Mouse (Mus musculus): ENCODE results near the gene Susd6. TPM values are rescaled to one million over a fixed set of nuclear protein-coding genes. Genes with fewer than 3 reads are reported as not detected.

The Susd6 gene
- total RNA-seq, 2 experiments from 2014 or later: 53.9 to 59.4 TPM

GRCm38 (mm10) chr12:80878653-80879052 is 88.3 kb downstream of the Susd6 start:
- DNase-seq: no peak

GRCm38 (mm10) chr12:80879267-80879666 is 89.0 kb downstream of the Susd6 start:
- DNase-seq: no peak

- no peak for DNase-seq
Observed at GRCm38 (mm10) chr12:80881121-80881520, 90.8 kb downstream of the Susd6 start.

DNA sequence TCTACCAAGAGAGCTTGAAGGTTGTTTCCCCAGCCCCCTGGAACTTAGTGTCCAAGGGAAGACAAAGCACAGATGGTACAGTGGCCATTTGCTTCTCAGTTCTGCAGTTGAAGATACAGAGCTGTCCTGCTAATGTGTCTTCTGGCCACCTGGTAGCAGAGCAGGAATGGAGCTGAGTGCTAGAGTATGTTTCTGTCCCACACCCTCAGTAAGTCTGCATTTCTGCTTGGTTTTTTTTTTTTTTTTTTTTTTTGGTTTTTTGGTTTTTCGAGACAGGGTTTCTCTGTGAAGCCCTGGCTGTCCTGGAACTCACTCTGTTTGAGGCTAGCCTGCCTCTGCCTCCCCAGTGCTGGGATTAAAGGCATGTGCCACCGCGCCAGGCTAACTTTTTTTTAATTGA is 93.0 kb downstream of the Susd6 start:
- no peak for DNase-seq

GRCm38 (mm10) chr12:80883881-80884280 is 93.6 kb downstream of the Susd6 start:
- DNase-seq: no peak

GRCm38 (mm10) chr12:80885301-80886288 is 95.3 kb downstream of the Susd6 start:
- peak; percentile 43 to 53 for DNase-seq

- DNase-seq: no peak
Observed at GRCm38 (mm10) chr12:80887036-80887435, 96.7 kb downstream of the Susd6 start.

- no peak for DNase-seq
Observed at GRCm38 (mm10) chr12:80889331-80889730, 99.0 kb downstream of the Susd6 start.

DNA sequence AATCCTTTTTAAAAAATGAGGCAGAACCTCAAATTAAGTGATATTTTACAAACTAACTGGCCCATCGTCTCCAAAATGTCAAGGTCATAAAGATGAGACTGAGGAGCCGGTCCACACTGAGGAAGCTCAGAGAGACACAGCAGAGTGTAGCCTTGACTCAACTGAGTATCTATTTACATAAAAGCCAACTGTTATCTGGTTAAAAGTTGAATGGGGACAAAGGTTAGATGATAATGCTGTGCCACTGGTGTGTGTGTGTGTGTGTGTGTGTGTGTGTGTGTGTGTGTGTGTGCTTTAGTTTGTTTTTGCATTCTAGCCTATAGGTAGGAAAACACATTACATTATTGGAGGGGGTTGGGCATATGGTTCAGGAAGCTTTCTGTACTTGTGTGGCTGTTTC is 100.8 kb downstream of the Susd6 start:
- no peak for DNase-seq

GRCm38 (mm10) chr12:80893720-80894494 is 103.6 kb downstream of the Susd6 start:
- no peak for DNase-seq

DNA sequence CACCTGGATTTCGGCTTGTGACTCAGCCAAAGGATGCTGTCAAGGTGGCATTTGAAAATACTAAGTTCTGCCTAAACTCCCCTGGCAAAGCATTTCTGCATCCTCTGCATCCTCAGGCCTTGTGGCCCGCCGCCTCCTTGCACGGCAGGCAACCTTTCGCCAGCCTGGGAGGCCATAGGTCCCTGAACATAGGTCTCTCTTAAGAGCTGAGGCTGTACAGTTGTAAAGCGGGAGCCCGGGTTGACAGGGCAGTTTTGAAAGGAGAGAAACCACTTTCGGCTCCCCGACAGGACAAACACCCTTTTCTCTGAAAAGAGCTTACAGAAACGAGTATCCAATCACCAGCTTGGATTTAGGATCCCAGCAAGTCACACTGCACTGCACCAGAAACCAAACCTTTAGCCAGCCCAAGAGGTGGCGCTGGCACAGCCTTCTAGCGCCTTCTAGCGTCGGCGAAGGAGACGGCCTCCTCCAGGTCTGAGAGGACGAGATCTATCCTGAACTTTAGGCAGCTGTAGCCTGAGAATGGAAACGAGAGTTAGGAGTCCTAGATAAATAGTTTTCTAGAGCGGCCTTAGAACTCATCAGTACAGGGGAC is 104.8 kb downstream of the Susd6 start:
- peak; percentile 80 to 85 for DNase-seq

DNA sequence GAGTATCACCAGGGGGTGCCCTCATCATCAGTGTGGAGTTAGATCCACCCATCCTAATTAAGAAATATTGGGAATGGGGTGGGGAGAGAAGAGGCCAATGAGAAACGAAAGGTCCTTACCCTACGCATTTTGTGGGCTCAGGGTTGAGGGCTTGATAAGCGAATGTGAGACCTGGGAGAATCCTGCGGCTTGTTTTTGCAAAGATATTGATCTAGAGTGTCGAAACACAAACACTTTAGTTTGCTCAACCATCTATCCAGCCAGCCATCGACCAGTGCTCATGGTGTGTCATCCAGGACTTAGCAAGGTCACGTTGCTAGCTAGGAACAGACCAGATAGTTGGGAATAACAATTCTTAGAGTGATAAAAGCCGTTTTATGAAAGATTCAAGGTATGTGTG is 119.3 kb downstream of the Susd6 start:
- no peak for DNase-seq

DNA sequence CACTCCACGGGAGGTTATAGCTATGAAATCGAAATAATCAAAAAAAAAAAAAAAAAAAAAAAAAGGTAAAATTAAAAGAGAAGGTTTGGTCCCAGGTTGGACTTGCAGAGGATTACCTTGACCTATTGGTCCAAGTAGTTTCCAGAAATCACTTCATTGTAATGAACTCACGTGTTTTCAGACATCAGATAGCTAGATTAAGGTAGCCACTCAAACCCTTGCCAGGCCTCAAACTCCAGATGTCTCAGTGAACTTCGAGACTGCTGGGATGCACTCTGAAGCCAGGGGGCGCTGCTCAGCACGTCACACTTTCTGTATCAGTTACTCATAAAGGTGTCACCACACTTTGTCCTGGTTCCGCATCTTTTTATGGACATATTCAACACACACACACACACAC is 127.5 kb downstream of the Susd6 start:
- DNase-seq: peak; percentile 53 to 70

GRCm38 (mm10) chr12:80921301-80921700 is 131.0 kb downstream of the Susd6 start:
- no peak for DNase-seq

DNA sequence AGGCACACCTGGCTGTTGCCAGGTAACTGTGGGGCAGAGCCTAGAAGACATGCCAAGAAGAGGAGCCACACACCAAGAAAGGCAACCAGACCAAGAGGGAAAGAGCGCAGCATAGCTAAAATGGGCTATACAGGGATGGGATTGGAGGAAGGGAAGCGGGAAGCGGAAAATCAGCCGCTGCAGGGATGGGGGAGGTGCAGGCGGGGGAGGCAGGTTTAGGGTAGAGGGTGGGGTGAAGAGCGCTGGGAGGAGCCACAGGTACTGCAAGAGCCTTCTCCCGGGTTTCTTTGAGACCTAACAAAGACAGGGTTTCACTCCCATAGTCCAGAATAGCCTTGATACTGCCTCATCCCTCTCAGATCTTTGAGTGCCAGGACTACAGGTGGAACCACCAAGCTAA is 132.6 kb downstream of the Susd6 start:
- no peak for DNase-seq

GRCm38 (mm10) chr12:80923602-80924001 is 133.3 kb downstream of the Susd6 start:
- no peak for DNase-seq

- DNase-seq: no peak
Observed at GRCm38 (mm10) chr12:80924205-80924604, 133.9 kb downstream of the Susd6 start.

- DNase-seq: peak in 1 of 2 experiments; percentile 49
Observed at GRCm38 (mm10) chr12:80925919-80926318, 135.6 kb downstream of the Susd6 start.

DNA sequence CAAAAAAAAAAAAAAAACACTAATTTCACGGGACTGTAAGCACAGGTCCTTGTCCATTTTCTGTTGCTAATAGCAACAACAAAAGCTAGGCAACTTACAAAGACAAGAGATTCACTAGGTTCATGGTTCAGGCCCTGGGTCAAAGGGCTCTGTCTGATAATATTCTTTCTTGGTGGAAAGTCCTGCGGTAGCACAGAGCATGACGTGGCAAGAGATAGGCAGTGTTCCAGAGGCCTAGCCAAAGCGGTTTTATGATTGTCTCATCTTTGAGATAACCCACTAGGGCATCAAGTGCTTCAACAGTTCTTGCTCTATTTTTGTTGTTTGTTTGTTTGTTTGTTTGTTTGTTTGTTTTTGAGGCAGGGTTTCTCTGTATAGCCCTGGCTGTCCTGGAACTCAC is 136.2 kb downstream of the Susd6 start:
- DNase-seq: no peak

DNA sequence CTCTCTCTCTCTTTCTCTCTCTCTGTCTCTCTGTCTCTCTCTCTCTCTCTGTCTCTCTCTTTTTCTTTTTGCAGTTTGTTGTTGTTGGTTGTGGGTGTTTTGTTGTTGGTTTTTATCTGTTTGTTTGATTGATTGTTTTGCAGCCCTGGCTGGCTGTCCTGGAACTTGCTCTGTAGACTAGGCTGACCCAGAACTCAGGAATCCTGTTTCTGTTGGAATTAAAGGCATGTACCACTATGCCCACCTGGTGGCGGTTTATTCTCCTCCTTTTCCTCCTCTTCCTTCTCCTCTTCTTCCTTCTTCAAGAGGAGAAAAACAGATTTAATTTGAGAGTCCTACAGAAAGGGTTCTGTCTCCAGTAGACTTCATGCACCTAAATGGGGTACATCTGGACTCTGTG is 137.2 kb downstream of the Susd6 start:
- no peak for DNase-seq

DNA sequence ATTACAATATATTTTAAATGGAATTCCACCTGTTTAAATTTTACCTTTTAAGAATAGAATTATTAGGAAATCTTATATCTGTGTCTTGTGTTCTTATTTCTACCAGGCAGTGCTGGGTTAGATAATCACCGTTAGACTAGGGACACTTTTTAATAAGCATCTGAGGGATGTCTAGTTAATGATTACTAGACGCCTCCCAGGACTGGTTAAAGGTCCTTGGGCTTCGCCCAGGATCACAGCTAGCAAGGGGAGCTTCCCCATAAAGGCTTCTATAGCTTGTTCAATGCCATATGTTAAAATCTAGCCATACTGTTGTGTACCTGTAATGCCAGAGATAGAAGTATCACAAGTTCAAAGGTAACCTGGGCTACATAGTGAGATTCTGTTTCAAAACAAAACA is 138.6 kb downstream of the Susd6 start:
- no peak for DNase-seq

GRCm38 (mm10) chr12:80930141-80930540 is 139.8 kb downstream of the Susd6 start:
- DNase-seq: no peak

All from adrenal gland, postnatal 36 days (tissue).